Mouse (Mus musculus) small intestine, adult 2 months (tissue): ENCODE results near the gene Adcy10.

Source experiments
- CTCF ChIP-seq: fragments of 200-500 bp; IDR thresholded peaks from 2 replicates; pipeline ENCODE4 v1.5.1; 2012; ENCODE audit warnings: low read depth, mild to moderate bottlenecking, control low read depth, inconsistent platforms, low read length, moderate library complexity, mixed read lengths; ENCODE audit not compliant: insufficient replicate concordance, insufficient read length; ENCODE audit errors: extremely low read depth
- POLR2A ChIP-seq: fragments of 200-500 bp; IDR thresholded peaks from 2 replicates; pipeline ENCODE4 v1.6.1; 2012; ENCODE audit warnings: low read depth, mild to moderate bottlenecking, control low read depth, inconsistent platforms, low read length, moderate library complexity

- no peak for TF ChIP-seq CTCF
- TF ChIP-seq POLR2A, result no peak
These were observed 25.9 kb upstream of the Adcy10 start for GRCm38 (mm10) chr1:165459041-165459502.
